In the genomic region with DNA sequence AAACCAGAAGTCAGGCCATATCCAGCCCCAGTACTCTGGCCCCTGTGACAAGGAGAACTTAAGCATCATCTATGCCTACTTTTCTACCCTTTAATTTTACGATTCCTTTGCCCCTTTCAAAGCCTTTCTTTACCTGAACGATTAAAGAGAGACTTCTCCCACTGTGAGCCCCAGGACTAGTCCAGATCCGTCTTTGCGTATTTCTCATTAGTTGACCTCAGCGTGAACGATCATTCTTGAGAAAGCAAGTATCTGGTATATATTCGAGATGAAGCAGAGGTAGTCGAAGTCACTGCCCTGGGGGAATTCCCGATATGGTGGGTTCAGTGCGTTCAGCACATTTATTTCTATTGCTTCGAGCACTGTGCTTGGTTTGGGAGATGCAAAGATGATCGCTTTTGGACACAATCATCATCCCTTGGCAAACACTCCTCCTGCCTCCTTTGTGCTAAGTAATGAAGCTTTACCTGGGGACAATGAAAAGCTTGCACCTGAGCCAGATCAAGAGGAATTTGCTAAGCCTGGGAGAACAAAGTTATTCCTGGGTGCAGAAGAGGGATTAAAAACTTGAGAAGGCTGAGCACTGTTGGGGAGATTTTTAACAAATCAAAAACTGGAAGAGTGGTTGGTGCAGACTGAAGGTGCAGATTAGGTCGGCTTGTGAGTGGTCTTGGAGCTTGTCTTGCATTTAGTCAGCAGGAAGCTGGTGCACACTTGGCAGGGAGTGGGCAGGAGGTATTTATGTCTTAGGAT, we compare ENCODE assay signal across 8 mouse cellular contexts. TPM values are rescaled to one million over a fixed set of nuclear protein-coding genes. Genes with fewer than 3 reads are reported as not detected.
DNase-seq lines count a peak whose midpoint lies in the region; ATAC-seq and TF ChIP-seq lines count a peak whose summit lies in the region.

No protein-coding gene starts in this region.

- no peak overlapping the region for H3K27ac ChIP-seq in cortical plate, adult 2 months (ENCODE audit: insufficient read depth, low read length)
- peak overlapping the region; percentile 95 for H3K27ac ChIP-seq in intestine, embryonic 15.5 days
- H3K27ac ChIP-seq in neural tube, embryonic 15.5 days (replicated peaks) = peak overlapping the region; percentile 95

- no peak for TF ChIP-seq POLR2A in lung, adult 2 months (IDR thresholded peaks at IDR 0.05; ENCODE audit: borderline replicate concordance, extremely low read depth, low read depth, low read length)
- no peak for TF ChIP-seq POLR2A in cortical plate, adult 2 months (IDR thresholded peaks at IDR 0.05; ENCODE audit: extremely low read depth, insufficient read depth, low read length)

- no peak for TF ChIP-seq CTCF in lung, adult 2 months (IDR thresholded peaks at IDR 0.05; ENCODE audit: insufficient read depth, low read length)
- no peak for TF ChIP-seq CTCF in cortical plate, adult 2 months (IDR thresholded peaks at IDR 0.05; ENCODE audit: extremely low read depth, insufficient read depth, low read length)

- peak overlapping the region; percentile 91 for H3K4me3 ChIP-seq in lung, adult 2 months (replicated peaks; ENCODE audit: extremely low read depth, low read depth, low read length)
- peak overlapping the region; percentile 78 for H3K4me3 ChIP-seq in cortical plate, adult 2 months (ENCODE audit: insufficient read depth, low read length)
- peak overlapping the region; percentile 90 for H3K4me3 ChIP-seq in intestine, embryonic 15.5 days (replicated peaks)
- H3K4me3 ChIP-seq in neural tube, embryonic 15.5 days (replicated peaks) = peak overlapping the region; percentile 86

- no peak for DNase-seq in lung, adult 2 months
- no peak for DNase-seq in lung, postnatal 36 days
- no peak for DNase-seq in right cerebral cortex, postnatal 36 days (ENCODE audit: low spot score in 2 of 2)
- DNase-seq in cerebellum, postnatal 36 days = no peak

- H3K9ac ChIP-seq in intestine, embryonic 15.5 days = peak overlapping the region; percentile 92
- peak overlapping the region; percentile 90 for H3K9ac ChIP-seq in neural tube, embryonic 15.5 days (replicated peaks)

- H3K9me3 ChIP-seq in intestine, embryonic 15.5 days = no peaks in the 10 kb centered on the region
- H3K9me3 ChIP-seq in neural tube, embryonic 15.5 days (replicated peaks) = no peaks in the 10 kb centered on the region

- H3K4me2 ChIP-seq in intestine, embryonic 15.5 days (replicated peaks) = peak overlapping the region; percentile 63
- H3K4me2 ChIP-seq in neural tube, embryonic 15.5 days = peak overlapping the region; percentile 73

- peaks cover 6% of the 10 kb centered on the region for H3K4me1 ChIP-seq in lung, adult 2 months (ENCODE audit: control insufficient read depth, insufficient read depth, low read length)
- peaks cover 13% of the 10 kb centered on the region for H3K4me1 ChIP-seq in cortical plate, adult 2 months (ENCODE audit: control insufficient read depth, insufficient read depth, low read length)
- peaks cover 9% of the 10 kb centered on the region for H3K4me1 ChIP-seq in intestine, embryonic 15.5 days (replicated peaks)
- H3K4me1 ChIP-seq in neural tube, embryonic 15.5 days = peaks cover 29% of the 10 kb centered on the region

- no peaks in the 10 kb centered on the region for H3K27me3 ChIP-seq in intestine, embryonic 15.5 days (replicated peaks)
- H3K27me3 ChIP-seq in neural tube, embryonic 15.5 days (replicated peaks) = no peaks in the 10 kb centered on the region

- no peak; the same call in 1 of the 2 replicates for ATAC-seq in intestine, embryonic 15.5 days
- ATAC-seq in neural tube, embryonic 15.5 days (ENCODE audit: low FRiP score) = no peak
- ATAC-seq in monocyte, adult 5-6 weeks (replicated peaks; ENCODE audit: insufficient number of reproducible peaks, low FRiP score, low TSS enrichment, poor library complexity, severe bottlenecking) = no peak

- no peaks in the 10 kb centered on the region for H3K36me3 ChIP-seq in intestine, embryonic 15.5 days
- no peaks in the 10 kb centered on the region for H3K36me3 ChIP-seq in neural tube, embryonic 15.5 days

- WGBS in lung, adult 2 months = 17% methylated on average over 13 of the region's 13 CpGs
- 21% methylated on average over 13 of the region's 13 CpGs for WGBS in intestine, embryonic 15.5 days
- 21% methylated on average over 13 of the region's 13 CpGs for WGBS in neural tube, embryonic 15.5 days

RNA-seq across cellular contexts. Expression of gene Cpsf2, which starts 1.0 kb away (rescaled TPM):
- polyA plus RNA-seq in lung, adult 2 months (2012; rRNA removed) = 2.7 and 4.1 TPM in 2 replicates
- polyA plus RNA-seq in cortical plate, adult 2 months (2012; rRNA removed) = 13.3 and 13.6 TPM in 2 replicates
- polyA plus RNA-seq in intestine, embryonic 15.5 days (2015; fragmentation: Nextera tagmentation; extraction: Ambion mirVana) = 24.7 and 27.1 TPM in 2 replicates
- polyA plus RNA-seq in neural tube, embryonic 15.5 days (2015; fragmentation: Nextera tagmentation; extraction: Ambion mirVana) = 28.9 and 29.0 TPM in 2 replicates
- 38.9 to 40.6 TPM (median 39.6 TPM) in 3 replicates for total RNA-seq in monocyte, adult 5-6 weeks (2017)

RNA-seq across cellular contexts. Expression of gene Atxn3, which starts 18.8 kb away (rescaled TPM):
- 3.3 and 6.3 TPM in 2 replicates for polyA plus RNA-seq in lung, adult 2 months (2012; rRNA removed)
- polyA plus RNA-seq in cortical plate, adult 2 months (2012; rRNA removed) = 17.1 and 17.6 TPM in 2 replicates
- polyA plus RNA-seq in intestine, embryonic 15.5 days (2015; fragmentation: Nextera tagmentation; extraction: Ambion mirVana) = 14.0 and 16.4 TPM in 2 replicates
- polyA plus RNA-seq in neural tube, embryonic 15.5 days (2015; fragmentation: Nextera tagmentation; extraction: Ambion mirVana) = 9.8 and 12.5 TPM in 2 replicates
- 48.3 to 49.7 TPM (median 49.6 TPM) in 3 replicates for total RNA-seq in monocyte, adult 5-6 weeks (2017)
